Comparison of ENCODE assay signal across 25 mouse cellular contexts in the genomic region with DNA sequence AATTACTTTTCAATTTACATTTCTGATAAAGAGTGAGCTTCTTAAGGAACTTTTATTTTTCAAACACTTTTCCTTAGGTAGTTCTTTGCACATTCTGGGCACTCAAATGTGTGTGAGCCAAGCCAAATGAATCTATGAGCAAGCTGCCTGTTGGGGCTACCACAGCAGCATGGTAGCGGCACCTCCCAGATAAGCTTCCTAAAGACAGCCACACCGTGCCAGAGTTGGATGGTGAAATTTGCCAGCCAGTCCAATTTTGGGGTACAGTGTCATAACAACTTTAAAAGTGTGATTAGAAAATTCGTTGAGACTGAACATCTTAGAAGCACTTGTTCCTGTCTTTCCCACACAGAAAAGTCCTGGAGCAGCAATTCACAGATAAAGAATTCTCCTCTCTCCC. TPM values are rescaled to one million over a fixed set of nuclear protein-coding genes. Genes with fewer than 3 reads are reported as not detected.
DNase-seq lines count a peak whose midpoint lies in the region; ATAC-seq lines count a peak whose summit lies in the region.
"Had no signal": no experiment of that assay in that cellular context is flagged by ENCODE, and none has a peak within 500 bp of the region (broad histone marks: within the 10 kb centered on the region; RNA-seq: fewer than 3 reads in every experiment).

No protein-coding gene starts in this region.

- intact Hi-C loops in left cerebral cortex, postnatal 36 days (cut with DNase I) = no loop called here
- intact Hi-C loops in left cerebral cortex, postnatal 4 days (cut with DNase I) = no loop called here

- DNase-seq in frontal cortex, postnatal 10 days (ENCODE audit: low spot score in 2 of 2) = no peak
- DNase-seq in left cerebral cortex, postnatal 36 days (ENCODE audit: low spot score in 2 of 2) = peak; percentile 32 to 50
- no peak for DNase-seq in left cerebral cortex, postnatal 4 days
- DNase-seq in frontal cortex, postnatal 36 days (ENCODE audit: low spot score in 2 of 2) = peak; percentile 40 to 60
- DNase-seq in MN1 (ENCODE audit: low spot score) = no peak
- DNase-seq in B cell, adult 2 months = no peak
- DNase-seq: adrenal gland, adult 2 months; cerebellum, adult 18-20 months; cerebellum, postnatal 14 days; gastrocnemius, postnatal 10 days; heart, adult 11 months; heart, postnatal 14 days; kidney, adult 9 months; kidney, postnatal 14 days; layer of hippocampus, postnatal 36 days; lung, embryonic 14.5 days; midbrain, embryonic 14.5 days had no signal

- peak; percentile 92 for ATAC-seq in frontal cortex, adult (ENCODE audit: low TSS enrichment)
- ATAC-seq: forebrain, embryonic 15.5 days; hindbrain, postnatal 0 days; intestine, embryonic 16.5 days had no signal

RNA-seq across cellular contexts. Expression of a gene that starts 41.5 kb away (rescaled TPM):
- total RNA-seq in left cerebral cortex, postnatal 36 days (2021) = not detected
- total RNA-seq in left cerebral cortex, postnatal 4 days (2021) = not detected
- total RNA-seq: adrenal gland, adult 2 months; adrenal gland, postnatal 4 days; CH12.LX; G1E; gastrocnemius, postnatal 10 days; heart, postnatal 14 days; hindbrain, postnatal 0 days; layer of hippocampus, adult 18-20 months; layer of hippocampus, postnatal 36 days had no signal

Comparison
In these comparisons a context has a peak if more than half of its experiments do, and no peak if none do; other contexts are left out.
1. DNase-seq: peak in left cerebral cortex, postnatal 36 days (2 of 2) and frontal cortex, postnatal 36 days (2 of 2); none in frontal cortex, postnatal 10 days (0 of 2), left cerebral cortex, postnatal 4 days (single experiment), MN1 (single experiment) and B cell, adult 2 months (0 of 2).